Mouse (Mus musculus) c-Kit-negative CD71-positive TER-119-positive erythroid progenitor cells, embryonic 14.5 days (primary cell): Measurements from ENCODE around the gene 2810408A11Rik.

Source experiments
- DNase-seq: peaks from one replicate; pipeline ENCODE4 v3.0.0-alpha.2; 2013; ENCODE audit warnings: low read depth, low spot score

The 2810408A11Rik gene

GRCm38 (mm10) chr11:69849128-69849527 lies 51.7 kb downstream of the 2810408A11Rik start:
- DNase-seq, result no peak

GRCm38 (mm10) chr11:69848021-69848420 lies 52.8 kb downstream of the 2810408A11Rik start:
- no peak for DNase-seq
